Mouse (Mus musculus) kidney, adult 2 months (tissue): ENCODE data around the gene Erc2.

Experiments used
- CTCF ChIP-seq: fragments of 200-500 bp; conservative IDR thresholded peaks from 2 replicates; pipeline ENCODE4 v1.5.1; 2011; ENCODE audit warnings: low read depth, mild to moderate bottlenecking, control low read depth, low read length, moderate library complexity, mixed read lengths; ENCODE audit not compliant: insufficient read depth, insufficient read length
- POLR2A ChIP-seq: fragments of 200-500 bp; IDR thresholded peaks from one replicate; pipeline ENCODE4 v1.6.1; 2011; ENCODE audit warnings: low read depth, low read length, control low read depth

GRCm38 (mm10) chr14:27622923-27623219 lies 643 bp downstream of the Erc2 start:
- no peak for TF ChIP-seq POLR2A
- no peak for TF ChIP-seq CTCF
